Mouse (Mus musculus) c-Kit-positive CD71-positive TER-119-negative erythroid progenitor cells, embryonic 14.5 days (primary cell): ENCODE measurements around the gene Grhl3.

ENCODE experiments used
- DNase-seq: peaks from one replicate; pipeline ENCODE4 v3.0.0-alpha.2; 2013; ENCODE audit warnings: low read depth

Gene Grhl3

GRCm38 (mm10) chr4:135494521-135495396 is 78.7 kb downstream of the Grhl3 start, which contains the start of the genes Stpg1 and Nipal3:
Stpg1 (plus strand) TSS chr4:135494790.
Nipal3 (minus strand) TSS chr4:135495038.
- peak; percentile 88 for DNase-seq

- peak; percentile 48 for DNase-seq
Measured at GRCm38 (mm10) chr4:135493691-135494520, 79.5 kb downstream of the Grhl3 start.

DNA sequence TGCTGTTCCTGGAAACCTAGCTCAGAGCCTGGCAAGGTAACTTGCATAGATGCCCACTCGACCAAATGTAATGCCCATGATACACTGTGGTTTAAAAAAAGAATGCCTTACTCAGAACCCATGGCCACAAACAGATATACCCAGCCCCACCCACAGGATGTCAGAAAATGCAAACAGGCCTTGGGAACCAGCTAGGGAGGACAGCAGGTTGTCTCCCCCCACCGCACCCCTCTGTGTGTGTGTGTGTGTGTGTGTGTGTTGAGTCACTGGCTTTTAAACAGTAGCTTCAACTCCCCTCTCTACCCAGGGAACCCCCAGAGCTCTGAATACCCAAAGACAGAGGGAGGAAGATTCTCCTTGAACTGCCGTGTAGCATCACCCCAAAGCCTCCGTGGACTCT is 80.2 kb downstream of the Grhl3 start:
- no peak for DNase-seq
